Mouse (Mus musculus): Measurements from ENCODE around the gene Map4k5. TPM values are rescaled to one million over a fixed set of nuclear protein-coding genes. Genes with fewer than 3 reads are reported as not detected.

Gene Map4k5
- polyA plus RNA-seq, 2 experiments from 2014 or later, result 2.9 to 3.3 TPM

DNA sequence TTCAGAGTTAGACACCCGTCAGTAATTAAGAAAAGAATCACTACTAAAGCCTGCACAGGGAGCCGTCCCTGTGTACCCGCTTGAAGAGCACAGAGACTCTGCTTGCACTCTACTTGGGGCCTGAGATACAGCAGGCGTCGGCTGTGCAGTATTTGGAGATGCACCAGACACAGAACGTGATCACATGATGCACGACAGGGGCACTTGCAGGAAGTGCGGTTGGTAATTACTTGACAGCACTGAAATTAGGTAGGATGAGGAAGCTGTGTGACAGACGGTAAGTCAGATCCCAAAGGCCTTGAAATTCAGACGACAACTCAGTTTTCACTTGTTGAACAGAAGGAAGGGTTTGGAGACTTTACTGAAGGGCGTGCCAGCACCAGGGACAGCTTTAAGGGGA lies 54.6 kb downstream of the Map4k5 start:
- peak; percentile 76 for ATAC-seq

DNA sequence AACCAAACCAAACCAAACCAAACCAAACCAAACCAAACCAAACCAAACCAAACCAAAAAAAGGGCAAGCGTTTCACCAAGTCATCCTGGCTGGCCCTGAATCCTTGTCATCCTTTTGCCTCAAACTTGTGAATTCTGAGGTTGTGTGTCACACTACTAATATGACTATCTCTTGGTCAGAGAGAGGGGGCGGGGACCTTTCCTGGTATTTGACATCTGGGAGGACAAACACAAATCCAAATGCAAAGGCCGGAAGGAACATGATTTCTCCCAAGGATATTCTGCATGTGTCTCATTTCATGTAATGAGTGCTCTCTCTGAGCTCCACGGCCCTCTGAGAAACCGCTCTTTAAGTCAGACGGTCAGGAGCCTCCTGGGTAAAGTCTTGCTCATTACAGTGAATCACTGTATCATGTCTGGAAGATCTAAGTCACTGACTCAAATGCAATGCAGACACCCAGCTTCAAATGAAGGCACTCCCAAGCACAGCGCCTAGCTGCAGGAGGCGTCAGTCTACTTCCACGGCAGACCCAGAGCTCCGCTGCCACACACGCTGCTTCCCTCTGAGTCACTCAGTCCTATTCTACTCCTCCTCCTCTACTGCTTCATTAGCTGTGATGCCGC lies 58.9 kb downstream of the Map4k5 start:
- no peak for ATAC-seq

DNA sequence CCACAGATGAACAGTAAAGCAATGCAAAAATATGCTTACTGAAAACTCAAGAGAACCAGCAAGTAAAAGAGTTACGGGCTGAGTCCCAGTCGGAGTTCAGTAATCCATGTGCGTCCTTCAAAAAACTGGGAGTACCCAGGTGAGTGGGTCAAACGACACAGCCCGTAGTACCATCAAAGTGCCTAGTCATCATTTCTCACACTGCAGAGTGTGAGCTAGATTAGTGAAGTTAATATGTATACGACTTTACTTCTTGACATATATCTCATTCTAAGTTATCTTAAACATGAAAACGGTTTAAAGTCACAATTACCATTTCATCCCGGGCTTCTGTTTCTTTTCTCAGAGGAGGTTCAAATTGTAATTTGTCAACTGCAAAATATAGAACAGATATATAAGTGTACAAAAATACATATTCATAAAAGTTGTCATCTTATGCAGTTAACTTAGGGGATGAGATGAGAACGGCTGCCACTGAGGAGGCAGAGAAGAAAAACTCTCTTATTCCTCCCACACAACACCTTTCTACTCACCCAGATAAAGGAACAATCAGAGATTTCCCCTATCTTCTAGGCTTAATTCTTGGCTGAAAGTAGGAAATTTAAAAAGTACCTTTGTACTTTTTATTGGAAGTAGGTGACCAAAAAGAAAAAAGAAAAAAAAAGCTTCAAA lies 61.6 kb downstream of the Map4k5 start:
- ATAC-seq, result no peak

- ATAC-seq, result no peak
These were observed 64.8 kb downstream of the Map4k5 start for GRCm38 (mm10) chr12:69828214-69828613.

- ATAC-seq, result peak; percentile 86
These were observed 68.0 kb downstream of the Map4k5 start for GRCm38 (mm10) chr12:69824881-69825597.

GRCm38 (mm10) chr12:69814272-69814671 lies 78.7 kb downstream of the Map4k5 start:
- no peak for ATAC-seq

- ATAC-seq, result no peak
These were observed 79.4 kb downstream of the Map4k5 start for GRCm38 (mm10) chr12:69813596-69813995.

GRCm38 (mm10) chr12:69812986-69813385 lies 80.0 kb downstream of the Map4k5 start:
- no peak for ATAC-seq

DNA sequence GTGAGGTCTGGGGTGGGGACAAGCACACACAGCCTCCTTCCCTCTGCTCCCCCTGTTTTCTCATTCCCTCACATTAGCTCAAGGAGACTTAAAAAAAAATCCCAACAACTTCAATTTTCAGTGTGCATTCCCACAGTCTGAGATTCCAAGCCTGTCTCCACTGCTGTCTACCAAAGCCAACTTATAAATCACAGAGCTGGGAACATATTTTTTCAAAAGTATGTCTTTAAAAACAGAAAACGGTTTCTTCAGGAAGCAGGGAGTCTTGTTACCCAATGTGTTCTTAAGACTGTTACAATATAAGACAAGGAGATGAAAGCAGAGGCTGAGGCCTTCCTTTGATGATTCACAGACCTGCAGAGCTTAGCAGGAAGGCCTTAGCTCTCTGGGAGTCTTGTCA lies 81.0 kb downstream of the Map4k5 start:
- ATAC-seq, result no peak

GRCm38 (mm10) chr12:69809439-69809838 lies 83.6 kb downstream of the Map4k5 start:
- ATAC-seq, result no peak

DNA sequence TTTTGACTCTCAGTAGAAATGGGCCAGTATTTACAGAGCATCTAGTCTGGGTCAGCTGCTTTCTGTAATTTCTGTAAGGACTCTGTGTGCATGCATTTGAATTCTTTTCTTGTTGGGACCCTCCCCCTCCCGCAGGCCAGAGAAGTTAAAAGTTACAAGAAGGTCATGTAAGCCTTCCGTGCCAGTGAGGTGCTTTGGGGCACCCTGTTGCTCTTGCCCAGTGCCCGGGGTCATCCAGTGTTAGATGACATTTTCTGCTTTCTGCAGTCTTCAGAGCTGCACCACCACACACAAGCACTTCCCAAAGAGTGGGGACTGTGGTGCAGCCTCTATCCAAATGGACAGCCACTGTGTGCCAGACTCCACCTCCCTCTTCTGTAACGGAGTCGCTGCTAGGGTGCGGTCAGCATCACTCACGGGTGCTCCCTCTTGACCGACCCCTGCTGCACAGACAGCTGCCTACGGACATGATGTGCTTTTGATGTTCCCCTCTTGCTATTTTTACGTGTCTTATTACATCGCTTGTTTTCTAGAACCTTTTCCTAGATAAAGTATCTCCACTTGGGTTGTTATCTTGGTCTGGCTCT lies 85.5 kb downstream of the Map4k5 start:
- ATAC-seq, result no peak

DNA sequence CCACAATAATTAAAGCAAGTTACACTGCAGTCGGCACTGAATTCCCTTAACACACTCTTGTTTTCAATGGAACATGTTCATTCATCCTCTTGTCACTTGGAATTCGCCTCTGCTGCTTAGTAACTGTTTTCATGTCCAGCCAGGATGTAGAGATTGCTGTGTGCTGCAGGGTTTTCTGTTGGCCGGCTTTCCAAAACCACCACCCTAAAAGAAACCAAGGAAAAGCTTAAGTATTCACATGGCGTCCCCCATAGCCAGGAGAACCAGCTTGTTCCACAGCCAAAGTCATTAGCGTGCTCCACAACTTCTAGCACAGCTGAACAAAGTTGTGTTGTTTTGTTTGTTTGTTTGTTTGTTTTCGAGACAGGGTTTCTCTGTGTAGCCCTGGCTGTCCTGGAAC lies 87.9 kb downstream of the Map4k5 start:
- ATAC-seq, result no peak

- ATAC-seq, result no peak
These were observed 88.5 kb downstream of the Map4k5 start for GRCm38 (mm10) chr12:69804393-69805070.

DNA sequence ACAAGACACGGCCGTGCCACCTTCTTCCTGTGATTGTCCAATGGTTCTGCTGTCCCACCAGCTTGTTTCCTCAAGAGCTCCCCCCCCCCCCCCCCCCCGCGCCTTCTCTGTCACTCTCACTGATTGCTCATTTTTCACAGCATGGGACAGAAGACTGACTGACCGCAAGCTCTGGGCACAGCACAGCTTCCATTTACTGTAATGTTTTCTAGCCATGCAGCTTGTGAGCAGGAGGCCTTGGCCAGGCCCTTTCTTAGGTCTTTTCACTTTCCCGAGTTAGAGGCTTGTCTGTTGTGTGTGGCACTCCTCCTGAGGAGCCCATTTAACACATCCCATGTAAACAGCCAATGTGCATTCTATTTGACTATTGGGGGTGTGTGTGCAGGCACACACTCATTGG lies 89.8 kb downstream of the Map4k5 start:
- no peak for ATAC-seq

- no peak for ATAC-seq
These were observed 92.4 kb downstream of the Map4k5 start for GRCm38 (mm10) chr12:69800586-69800985.

- ATAC-seq, result no peak
These were observed 96.7 kb downstream of the Map4k5 start for GRCm38 (mm10) chr12:69796311-69796710.

- peak; percentile 47 for ATAC-seq
These were observed 102.2 kb downstream of the Map4k5 start, which contains the start of gene Cdkl1 for GRCm38 (mm10) chr12:69790530-69791505. Cdkl1 (minus strand) TSS chr12:69791267.

DNA sequence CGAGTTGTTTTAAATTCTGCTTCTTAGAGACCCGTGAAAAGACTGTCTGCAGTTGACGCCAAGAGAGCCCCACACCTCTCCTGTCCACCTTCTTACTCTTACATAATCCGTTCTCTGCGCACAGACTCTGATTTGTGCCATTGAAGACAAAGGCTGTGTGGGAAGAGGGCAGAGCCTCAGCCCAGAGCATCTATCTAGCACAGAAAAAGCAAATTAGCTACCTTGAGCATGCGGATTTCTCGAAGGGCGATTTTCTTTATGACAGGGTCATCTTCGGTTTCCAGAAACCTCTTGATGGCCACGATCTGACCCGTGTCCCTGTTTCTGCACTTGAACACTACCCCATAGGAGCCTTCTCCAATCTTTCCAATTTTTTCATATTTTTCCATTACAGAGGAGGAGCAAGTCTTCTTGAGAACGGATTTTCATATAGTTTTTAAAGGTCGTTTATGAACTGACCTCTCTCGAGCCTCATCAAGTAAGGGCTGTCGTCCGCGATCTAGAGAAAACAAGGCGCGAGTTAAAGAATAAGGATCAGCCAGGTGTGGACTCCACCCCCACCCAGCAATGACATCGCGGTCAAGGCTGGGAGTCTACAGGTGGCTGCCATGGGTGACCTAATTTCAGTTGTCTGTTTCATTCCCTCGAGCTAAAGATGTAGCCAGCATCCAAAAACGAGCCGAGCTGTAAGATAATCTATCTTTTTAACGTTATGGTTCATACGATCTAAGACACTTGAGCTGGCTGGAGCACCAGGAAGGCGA lies 103.1 kb downstream of the Map4k5 start:
- no peak for ATAC-seq

DNA sequence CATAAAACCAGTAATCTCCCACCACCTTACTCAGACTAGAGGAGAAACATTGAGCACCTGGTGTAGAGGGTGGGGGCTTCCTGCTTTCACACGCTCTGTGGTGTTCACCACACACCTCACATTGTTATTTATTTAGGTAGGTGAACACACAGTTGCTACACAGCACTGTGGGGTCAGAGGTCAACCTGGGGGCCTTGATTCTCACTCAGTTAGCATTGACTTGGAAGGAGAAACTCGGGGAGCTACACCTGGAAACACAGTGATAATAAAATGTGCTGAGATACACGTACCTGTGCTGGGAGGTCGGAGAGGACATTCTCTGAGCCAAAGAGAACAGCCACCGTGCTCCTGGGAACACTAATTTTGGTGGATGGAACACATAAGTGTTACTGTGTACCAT lies 104.6 kb downstream of the Map4k5 start:
- ATAC-seq, result no peak

- no peak for ATAC-seq
These were observed 107.5 kb downstream of the Map4k5 start for GRCm38 (mm10) chr12:69785471-69785870.

All from activated CD4-positive, CD25-positive, alpha-beta regulatory T cell, adult 4 months (primary cell).